Mouse (Mus musculus) testis, postnatal 14 days (tissue): ENCODE results near the gene Rnase2a.
"Not testable (repeated sequence)": the region's sequence is repeated elsewhere in the genome, so short reads cannot be mapped to it uniquely, and the experiment has no call there.

Experiments used
- DNase-seq: peaks from one replicate; pipeline ENCODE4 v3.0.0; 2021; ENCODE audit warnings: low spot score

Gene Rnase2a

GRCm38 (mm10) chr14:51256041-51256440 lies at the start of gene Rnase2a:
Rnase2a (minus strand) TSS chr14:51256112.
- no peak for DNase-seq

- DNase-seq, result no peak
Observed at GRCm38 (mm10) chr14:51291505-51291904, 35.6 kb upstream of the Rnase2a start.

- not testable (repeated sequence) for DNase-seq
Observed at GRCm38 (mm10) chr14:51278515-51278914, 22.6 kb upstream of the Rnase2a start.

- no peak for DNase-seq
Observed at GRCm38 (mm10) chr14:51268677-51269076, 12.8 kb upstream of the Rnase2a start.

- DNase-seq, result peak; percentile 47
Observed at GRCm38 (mm10) chr14:51266113-51266512, 10.2 kb upstream of the Rnase2a start.

GRCm38 (mm10) chr14:51265667-51266066 lies 9.8 kb upstream of the Rnase2a start:
- no peak for DNase-seq

- no peak for DNase-seq
Observed at GRCm38 (mm10) chr14:51262397-51262796, 6.5 kb upstream of the Rnase2a start.

- no peak for DNase-seq
Observed at GRCm38 (mm10) chr14:51259741-51260140, 3.8 kb upstream of the Rnase2a start.

- DNase-seq, result no peak
Observed at GRCm38 (mm10) chr14:51253569-51253968, 2.3 kb downstream of the Rnase2a start.

- DNase-seq, result not testable (repeated sequence)
Observed at GRCm38 (mm10) chr14:51252206-51252605, 3.7 kb downstream of the Rnase2a start.

- DNase-seq, result no peak
Observed at GRCm38 (mm10) chr14:51250348-51250747, 5.6 kb downstream of the Rnase2a start.

- no peak for DNase-seq
Observed at GRCm38 (mm10) chr14:51247736-51248135, 8.2 kb downstream of the Rnase2a start.

- DNase-seq, result no peak
Observed at GRCm38 (mm10) chr14:51240899-51241298, 15.0 kb downstream of the Rnase2a start.

- DNase-seq, result not testable (repeated sequence)
Observed at GRCm38 (mm10) chr14:51237488-51237887, 18.4 kb downstream of the Rnase2a start.

GRCm38 (mm10) chr14:51229657-51230056 lies 26.3 kb downstream of the Rnase2a start:
- DNase-seq, result not testable (repeated sequence)

GRCm38 (mm10) chr14:51220075-51220474 lies 35.8 kb downstream of the Rnase2a start:
- not testable (repeated sequence) for DNase-seq
